Mouse (Mus musculus) cerebellum, adult 11 months (tissue): Measurements from ENCODE around the gene Itgb2l.
"Not testable (repeated sequence)": the region's sequence is repeated elsewhere in the genome, so short reads cannot be mapped to it uniquely, and the experiment has no call there.

ENCODE experiments used
- DNase-seq: peaks from one replicate; pipeline ENCODE4 v3.0.0; 2022

Gene Itgb2l

DNA sequence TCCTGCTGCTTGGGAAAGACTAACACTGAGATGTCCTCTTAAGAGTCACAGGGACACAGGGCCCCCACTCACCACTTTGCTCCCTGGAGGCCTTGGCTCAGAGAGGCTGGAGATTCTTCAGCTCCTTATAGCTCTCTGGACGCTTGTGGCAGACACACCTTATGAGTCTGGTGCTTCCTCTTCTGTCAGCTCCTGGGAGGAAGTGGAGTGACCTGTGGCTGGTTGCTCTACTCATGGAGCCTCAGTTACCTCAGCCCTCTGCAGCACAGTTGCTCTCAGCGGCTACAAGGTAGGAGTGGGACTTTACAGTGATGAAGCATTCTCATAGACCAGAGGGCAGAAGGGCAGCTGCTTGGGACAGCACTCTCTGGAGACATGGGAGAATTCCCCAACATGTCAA is at the start of gene Itgb2l:
Gene Itgb2l, minus strand, starts transcription at position 152 of the 400 bp plus-strand sequence.
- DNase-seq = no peak

- DNase-seq = no peak
These were observed 48.1 kb upstream of the Itgb2l start for GRCm38 (mm10) chr16:96491530-96491929.

GRCm38 (mm10) chr16:96488038-96488437 is 44.6 kb upstream of the Itgb2l start:
- no peak for DNase-seq

GRCm38 (mm10) chr16:96487007-96487684 is 43.7 kb upstream of the Itgb2l start:
- DNase-seq = no peak

- DNase-seq = no peak
These were observed 38.4 kb upstream of the Itgb2l start for GRCm38 (mm10) chr16:96481791-96482190.

- no peak for DNase-seq
These were observed 30.8 kb upstream of the Itgb2l start for GRCm38 (mm10) chr16:96474185-96474584.

DNA sequence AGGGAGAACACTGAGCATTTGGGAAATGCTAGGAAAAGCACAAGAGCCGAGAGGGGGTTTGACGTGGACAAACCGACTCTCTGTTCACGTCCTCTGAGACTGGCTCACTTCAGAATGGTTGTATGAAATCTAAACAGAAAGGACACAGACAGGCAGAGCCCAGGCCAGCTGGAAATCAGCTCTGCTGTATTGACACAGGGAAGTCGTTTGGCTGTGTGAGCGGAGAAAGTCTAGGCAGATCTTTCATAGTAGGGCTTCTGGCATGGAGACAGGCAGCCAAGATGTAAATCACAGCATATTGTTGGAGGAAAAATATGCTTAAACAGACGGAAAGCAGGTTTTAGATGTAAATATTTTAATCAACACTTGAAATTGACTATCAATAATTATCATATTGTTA is 29.4 kb upstream of the Itgb2l start:
- DNase-seq = no peak

GRCm38 (mm10) chr16:96472361-96472760 is 28.9 kb upstream of the Itgb2l start:
- DNase-seq = no peak

- DNase-seq = no peak
These were observed 26.2 kb upstream of the Itgb2l start for GRCm38 (mm10) chr16:96469640-96470039.

DNA sequence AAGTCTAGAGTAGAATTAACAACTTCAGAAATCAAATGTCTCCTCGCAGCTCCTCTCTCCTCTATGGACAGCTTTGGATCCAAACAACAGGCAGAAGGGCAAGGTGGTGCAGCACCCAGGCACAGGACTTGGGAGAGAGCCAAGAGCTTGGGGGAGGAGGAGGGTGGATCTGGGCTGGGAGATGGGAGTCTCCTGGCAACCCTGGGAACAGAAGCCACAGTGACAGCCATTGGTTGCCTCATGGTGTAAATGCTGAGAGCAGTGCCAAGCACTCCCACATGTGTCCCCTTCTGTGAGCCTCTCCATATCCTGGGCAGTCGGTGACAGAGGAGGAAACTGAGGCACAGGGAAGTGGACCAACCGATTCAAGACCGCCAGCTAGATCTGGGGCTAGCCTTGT is 25.3 kb upstream of the Itgb2l start:
- DNase-seq = no peak

- DNase-seq = no peak
These were observed 24.6 kb upstream of the Itgb2l start for GRCm38 (mm10) chr16:96468011-96468410.

GRCm38 (mm10) chr16:96467445-96467844 is 24.0 kb upstream of the Itgb2l start, which contains the start of gene Pcp4:
TSS of gene Pcp4 (plus strand) at chr16:96467606.
- peak; percentile 80 for DNase-seq

DNA sequence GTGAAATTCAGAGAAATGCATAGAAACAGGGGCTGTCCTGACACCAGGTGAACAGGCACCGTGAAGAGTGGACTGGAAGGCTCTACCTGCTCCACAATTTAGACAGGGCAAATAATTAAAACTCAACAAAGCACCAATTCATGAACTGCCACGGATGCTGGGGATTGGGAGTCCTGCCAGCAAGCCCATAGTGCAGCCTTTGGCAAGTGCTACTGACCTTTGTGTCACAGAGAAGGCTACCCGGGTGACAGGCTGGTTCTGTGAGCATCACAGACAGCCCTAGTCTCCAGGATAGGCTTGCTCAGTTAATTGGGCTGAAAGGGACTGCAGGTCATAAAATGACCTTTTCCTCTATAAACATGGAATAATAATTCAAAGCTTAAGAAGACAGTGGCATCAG is 17.4 kb upstream of the Itgb2l start:
- DNase-seq = no peak

DNA sequence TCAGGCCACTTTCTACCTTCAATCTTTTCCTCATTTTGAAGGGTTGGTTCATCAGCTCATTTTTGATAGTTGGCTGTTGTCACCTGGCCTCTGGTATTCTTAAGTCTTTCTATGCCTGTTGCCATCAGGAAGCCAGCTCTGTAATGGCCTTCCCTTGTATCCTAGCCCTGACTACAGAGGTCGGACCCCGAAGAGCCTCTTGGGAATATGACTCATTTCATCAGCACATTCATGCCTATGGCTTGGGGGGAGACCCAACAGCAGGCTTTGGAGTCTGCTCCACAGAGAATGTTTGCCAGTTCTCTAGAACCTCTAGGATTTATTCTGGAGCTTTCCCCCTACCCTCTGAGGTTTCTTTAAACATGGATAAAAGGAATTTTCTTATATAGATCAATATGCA is 15.9 kb upstream of the Itgb2l start:
- DNase-seq = no peak

- no peak for DNase-seq
These were observed 14.2 kb upstream of the Itgb2l start for GRCm38 (mm10) chr16:96457612-96458011.

DNA sequence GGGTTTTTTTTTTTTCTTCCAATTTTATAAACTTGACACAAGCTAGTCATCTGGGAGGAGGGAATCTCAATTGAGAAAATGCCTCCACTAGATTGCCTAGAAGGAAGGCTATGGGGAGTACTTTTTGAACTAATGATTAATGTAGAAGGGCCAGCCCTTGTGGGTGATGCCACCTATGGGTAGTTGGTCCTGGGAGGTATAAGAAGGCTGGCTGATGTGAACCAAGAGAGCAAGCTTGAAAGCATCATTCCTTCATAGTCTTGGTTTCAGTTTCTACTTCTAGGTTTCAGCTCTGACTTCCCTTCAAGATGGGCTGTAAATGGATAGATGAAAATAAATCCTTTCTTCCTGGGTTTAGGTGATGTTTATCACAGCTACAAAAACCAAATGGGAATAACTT is 10.7 kb upstream of the Itgb2l start:
- DNase-seq = no peak

- not testable (repeated sequence) for DNase-seq
These were observed 7.5 kb upstream of the Itgb2l start for GRCm38 (mm10) chr16:96450871-96451270.

- no peak for DNase-seq
These were observed 1.6 kb downstream of the Itgb2l start for GRCm38 (mm10) chr16:96441826-96442225.

GRCm38 (mm10) chr16:96440871-96441270 is 2.5 kb downstream of the Itgb2l start:
- DNase-seq = no peak

- DNase-seq = no peak
These were observed 3.7 kb downstream of the Itgb2l start for GRCm38 (mm10) chr16:96439682-96440081.

GRCm38 (mm10) chr16:96438946-96439345 is 4.5 kb downstream of the Itgb2l start:
- no peak for DNase-seq

GRCm38 (mm10) chr16:96434024-96434785 is 9.2 kb downstream of the Itgb2l start:
- DNase-seq = no peak

DNA sequence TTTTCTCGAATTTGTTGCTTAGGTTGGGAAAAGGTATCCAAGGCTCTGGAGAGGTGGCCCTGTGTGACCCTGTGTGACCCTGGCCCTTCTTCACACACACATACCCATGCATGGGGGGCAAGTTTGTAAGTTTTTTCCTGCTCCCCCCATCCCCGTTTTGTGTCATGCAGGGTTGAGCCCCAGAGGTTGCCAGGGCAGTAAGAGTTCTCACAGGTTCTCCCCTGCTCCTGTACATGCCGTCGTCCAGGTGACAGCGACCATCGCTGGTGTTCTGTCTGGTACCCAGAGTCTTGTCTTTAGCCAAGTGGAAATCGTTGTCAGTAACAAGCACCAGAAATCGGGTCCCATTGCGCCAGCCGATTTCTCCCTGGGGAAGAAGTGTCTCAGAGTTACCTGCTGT is 10.2 kb downstream of the Itgb2l start:
- no peak for DNase-seq

GRCm38 (mm10) chr16:96429046-96429445 is 14.4 kb downstream of the Itgb2l start:
- DNase-seq = no peak
